Mouse (Mus musculus): Measurements from ENCODE around the gene Cdh4. TPM values are rescaled to one million over a fixed set of nuclear protein-coding genes. Genes with fewer than 3 reads are reported as not detected.

Cdh4 gene
- total RNA-seq, 2 experiments from 2014 or later: 0.79 to 0.89 TPM

DNA sequence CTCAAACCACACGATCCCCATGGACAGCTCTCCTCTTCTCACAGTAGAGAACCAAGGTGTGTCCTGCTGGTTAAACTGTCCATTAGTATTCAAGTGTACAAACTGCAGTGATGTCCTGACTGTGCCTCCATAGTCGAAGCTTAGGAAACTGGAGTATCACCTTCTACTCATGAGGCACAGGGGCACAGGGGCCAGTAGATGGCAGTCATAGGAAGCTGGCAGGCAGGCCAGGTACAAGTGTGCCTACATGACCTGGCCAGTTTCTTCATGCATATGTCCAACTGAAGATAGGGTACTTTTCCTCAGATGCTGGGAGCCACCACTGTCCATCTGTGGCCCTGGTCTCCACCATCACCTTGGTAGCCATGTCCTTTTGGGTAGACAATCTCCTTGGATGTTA is 472.0 kb downstream of the Cdh4 start:
- DNase-seq: no peak
- intact Hi-C loops (cut with DNase I): no loop called here

DNA sequence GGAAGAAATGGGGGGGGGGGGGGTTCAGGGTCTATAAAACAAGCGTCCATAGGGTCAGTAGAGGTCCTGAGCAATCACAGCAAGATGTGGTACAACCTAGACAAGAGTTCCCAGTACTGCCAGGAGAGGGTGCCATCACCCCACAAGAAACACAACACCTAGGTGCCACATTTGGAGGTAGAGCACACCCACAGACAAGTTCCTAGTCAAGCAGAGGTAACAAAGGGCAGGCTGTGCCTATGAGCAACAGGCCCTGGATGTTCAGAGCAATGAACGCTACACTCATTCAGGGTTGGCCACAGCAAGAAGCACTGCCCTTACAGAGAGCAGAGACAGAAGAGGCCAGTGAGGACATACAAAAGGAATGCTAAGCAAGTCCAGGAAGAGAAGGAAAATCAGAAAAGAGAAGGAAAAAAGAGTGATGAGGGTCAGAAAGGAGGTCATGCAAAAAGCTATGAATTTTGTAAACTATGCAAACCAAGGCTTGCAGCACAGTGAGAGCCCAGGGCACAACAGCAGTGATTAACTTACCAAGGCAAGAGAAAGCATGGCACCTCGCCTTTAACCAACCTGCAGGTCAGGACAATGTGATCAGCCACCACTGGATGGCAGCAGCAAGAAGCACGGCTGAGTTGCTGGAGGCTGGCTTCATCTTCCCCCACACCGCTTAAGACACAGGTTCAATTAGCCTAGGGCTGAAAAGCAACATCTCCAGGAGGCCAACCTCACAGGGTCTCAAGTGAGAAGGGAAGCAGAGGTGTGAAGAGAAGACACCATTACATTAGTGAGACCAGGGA is 474.8 kb downstream of the Cdh4 start:
- DNase-seq: peak; percentile 66 to 69
- intact Hi-C loops (cut with DNase I): loop anchor here (1.0 to 5.0 kb wide), 4 partner anchors 55 to 335 kb away; no protein-coding TSS in a partner anchor

DNA sequence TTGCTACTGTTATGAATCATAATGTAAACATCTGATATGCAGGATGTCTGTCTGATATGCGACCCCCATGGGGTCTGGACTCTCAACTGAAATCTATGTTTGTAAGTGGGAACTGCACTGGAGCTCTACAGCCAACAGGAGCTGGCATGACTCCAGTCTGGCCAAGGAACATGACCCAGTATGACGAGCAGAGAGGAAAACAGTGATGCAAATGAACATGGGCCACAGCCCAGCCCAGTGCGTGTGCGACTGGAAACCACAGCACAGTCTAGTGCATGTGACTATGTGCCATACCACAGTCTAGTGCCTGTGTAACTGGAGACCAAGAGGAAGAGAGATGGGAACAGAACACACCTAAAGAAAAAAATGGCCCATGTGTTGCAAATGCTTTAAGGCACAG is 477.8 kb downstream of the Cdh4 start:
- intact Hi-C loops (cut with DNase I): no loop called here

DNA sequence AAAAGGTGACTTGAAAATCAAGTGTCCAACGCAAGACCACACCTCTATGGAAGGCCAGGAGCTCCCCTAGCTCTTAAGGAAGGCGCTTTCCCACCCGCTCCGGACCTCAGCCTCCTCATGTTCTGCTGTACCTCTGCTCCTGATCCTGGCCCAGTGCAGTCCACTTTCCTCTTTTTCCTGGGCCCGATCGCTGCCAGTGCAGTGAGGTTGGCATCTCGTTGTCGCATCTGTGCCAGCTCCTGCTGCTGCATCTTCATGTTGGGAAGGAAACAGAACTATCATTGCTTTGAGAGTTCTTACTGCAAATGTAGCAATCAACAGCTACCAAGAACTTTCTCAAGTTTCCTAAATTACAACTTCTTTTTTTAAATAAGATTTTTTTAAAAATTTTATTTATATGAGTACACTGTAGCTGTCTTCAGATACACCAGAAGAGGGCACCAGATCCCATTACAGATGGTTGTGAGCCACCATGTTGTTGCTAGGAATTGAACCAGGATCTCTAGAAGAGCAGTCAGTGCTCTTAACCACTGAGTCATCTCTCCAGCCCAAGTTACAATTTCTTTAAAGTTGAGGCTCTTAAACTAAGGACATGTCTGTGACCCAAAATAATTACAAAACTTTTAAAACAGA is 478.9 kb downstream of the Cdh4 start:
- intact Hi-C loops (cut with DNase I): no loop called here
- no peak for DNase-seq

More for the DNA sequence above, 477.8 kb downstream of the Cdh4 start:
- no peak for DNase-seq

DNA sequence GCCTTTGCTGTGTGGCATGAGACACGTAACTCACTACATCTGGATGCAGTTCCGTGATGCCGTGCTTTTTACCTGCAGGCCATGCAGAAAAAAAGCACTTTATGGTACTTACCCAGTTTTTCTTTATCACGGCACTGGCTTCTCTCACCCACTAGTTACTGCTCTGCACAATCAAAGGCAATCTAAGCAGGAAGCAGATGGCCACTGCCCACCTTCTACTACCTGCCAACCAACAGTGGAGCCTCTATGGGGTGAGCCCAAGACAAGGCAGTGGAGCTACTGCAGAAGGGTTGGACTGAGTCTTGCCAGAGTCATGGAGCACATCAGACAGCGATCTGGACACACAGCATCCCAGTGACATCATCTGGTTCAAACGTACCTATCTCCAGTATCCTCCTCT is 481.8 kb downstream of the Cdh4 start:
- no peak for DNase-seq
- intact Hi-C loops (cut with DNase I): no loop called here

DNA sequence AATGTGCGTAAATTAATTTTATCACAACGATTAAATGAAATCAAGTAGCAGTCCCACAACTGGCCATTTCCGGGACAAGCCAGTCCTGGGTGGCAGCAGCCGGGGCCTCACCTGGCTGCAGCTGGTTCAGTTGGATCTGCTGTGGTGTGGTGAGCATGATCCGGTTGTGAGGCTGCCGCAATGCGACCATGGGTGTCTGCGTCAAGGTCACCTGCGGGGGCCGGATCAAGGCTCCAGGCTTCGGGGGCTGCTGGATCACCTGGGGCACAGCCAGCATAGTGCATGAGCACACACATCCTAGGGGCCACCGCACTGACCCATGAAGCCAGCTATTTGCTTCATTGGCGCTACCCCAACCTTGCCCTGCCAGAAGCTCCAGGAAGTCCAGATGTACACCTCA is 486.9 kb downstream of the Cdh4 start:
- no peak for DNase-seq
- intact Hi-C loops (cut with DNase I): no loop called here

DNA sequence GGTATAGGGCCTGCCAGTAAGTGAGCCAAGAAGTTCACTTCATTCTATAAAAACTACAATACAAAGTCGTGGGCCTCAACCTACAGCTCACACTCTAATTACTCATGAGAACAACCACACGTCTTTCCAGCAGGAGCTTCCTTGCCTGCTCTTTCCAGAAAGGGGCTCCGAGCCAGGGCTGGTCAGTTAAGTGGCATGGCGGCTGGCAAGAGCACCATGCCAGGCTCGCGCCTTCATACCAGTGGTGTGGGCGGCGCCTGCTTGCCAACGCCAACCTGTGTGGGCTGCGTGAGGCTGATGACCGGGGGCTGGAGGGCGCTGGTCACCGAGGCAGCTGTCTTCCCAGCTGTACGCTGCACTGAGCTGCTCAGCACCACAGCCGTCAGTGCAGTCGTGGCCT is 489.5 kb downstream of the Cdh4 start:
- DNase-seq: no peak
- intact Hi-C loops (cut with DNase I): no loop called here

DNA sequence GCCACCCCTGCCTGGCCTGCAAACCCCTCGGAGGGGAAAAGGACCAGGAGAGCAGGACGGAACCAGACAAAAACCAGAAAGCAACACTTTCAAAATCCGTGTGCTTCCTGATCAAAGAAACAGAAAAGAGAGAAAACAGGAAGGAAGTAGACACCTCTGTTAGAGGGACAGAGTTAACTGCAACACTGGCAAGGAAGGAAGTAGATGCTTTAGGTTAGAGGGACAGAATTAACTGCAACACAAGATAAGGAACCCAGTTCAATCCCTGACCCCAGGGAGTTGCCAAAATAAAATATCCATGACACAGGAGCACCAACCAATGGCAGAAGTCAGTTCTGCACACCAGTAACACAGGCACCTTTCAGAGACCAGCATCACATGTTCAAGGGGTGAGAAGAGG is 491.9 kb downstream of the Cdh4 start:
- intact Hi-C loops (cut with DNase I): no loop called here

DNA sequence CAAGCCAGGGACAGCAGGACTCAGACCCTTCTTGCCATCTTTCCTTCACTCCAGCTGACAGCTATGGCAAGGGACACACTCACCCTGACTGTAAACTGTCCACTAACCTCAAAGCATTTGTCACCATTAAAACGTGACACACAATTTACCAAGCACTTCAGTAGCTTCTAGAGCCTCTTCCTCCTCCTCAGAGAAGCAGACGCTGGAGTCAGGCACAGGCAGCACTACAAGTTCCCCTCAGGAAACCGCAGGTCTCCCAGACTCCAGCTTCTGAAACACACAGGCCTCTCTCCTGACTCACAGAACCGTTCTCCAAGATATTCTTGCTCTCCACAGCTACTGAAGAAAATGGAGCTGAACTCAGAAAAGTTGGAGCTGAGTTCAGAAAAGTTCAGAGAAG is 494.9 kb downstream of the Cdh4 start:
- intact Hi-C loops (cut with DNase I): no loop called here
- DNase-seq: no peak

More for the DNA sequence above, 491.9 kb downstream of the Cdh4 start:
- no peak for DNase-seq

DNA sequence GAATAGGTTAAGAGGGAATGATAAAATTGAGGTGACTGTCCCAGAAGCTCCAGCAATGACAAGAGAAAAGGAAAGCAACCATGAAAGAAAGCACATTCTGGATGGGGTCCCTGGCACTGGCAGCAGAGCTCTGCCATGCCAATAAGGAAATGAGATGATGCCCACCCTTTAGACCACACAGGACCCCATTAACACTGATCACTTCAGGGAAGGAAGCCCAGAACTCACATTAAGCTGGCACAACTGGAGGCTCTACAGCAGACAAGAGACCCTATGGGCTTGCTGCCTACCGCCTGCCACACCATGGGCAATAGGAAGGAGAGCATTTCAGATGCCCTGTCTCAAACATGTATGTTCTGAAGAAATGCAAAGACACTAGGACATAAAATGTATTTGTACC is 499.5 kb downstream of the Cdh4 start:
- intact Hi-C loops (cut with DNase I): no loop called here
- no peak for DNase-seq

DNA sequence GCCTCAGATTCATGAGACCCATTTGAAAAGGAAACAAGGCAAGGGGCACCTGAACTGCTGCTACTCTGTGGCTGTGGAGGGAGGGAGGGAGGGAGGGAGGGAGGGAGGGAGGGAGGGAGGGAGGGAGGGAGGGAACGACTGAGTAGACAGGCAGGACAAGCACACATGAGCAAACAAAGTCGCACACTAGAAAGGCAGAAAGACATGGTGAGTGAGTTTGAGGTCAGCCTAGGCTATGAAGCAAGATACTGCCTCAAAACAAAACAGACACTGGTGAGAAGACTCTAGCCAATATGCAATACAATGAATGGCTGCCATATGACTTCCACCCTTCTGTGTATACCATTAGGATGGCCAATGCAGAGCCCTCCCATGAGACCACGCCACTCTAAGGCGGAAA is 502.8 kb downstream of the Cdh4 start:
- DNase-seq: no peak
- intact Hi-C loops (cut with DNase I): no loop called here

DNA sequence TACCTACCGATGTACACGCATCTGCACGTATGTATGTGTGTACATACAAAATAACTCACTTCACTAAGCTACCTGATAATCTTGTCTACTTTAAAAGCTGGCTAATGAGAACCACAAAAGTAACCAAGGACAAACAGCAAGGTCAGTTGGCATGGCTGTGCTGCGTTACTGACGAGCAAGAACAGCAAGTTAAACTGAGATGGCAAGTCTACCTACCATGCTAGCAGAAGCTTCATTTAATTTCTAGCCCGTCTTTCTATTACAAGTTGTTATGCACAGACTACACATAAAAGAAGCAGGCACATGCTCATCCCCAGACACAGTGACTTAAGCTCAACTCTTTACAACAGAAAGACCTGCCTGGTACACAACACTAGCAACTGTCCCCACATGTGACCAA is 504.3 kb downstream of the Cdh4 start:
- no peak for DNase-seq
- intact Hi-C loops (cut with DNase I): no loop called here

DNA sequence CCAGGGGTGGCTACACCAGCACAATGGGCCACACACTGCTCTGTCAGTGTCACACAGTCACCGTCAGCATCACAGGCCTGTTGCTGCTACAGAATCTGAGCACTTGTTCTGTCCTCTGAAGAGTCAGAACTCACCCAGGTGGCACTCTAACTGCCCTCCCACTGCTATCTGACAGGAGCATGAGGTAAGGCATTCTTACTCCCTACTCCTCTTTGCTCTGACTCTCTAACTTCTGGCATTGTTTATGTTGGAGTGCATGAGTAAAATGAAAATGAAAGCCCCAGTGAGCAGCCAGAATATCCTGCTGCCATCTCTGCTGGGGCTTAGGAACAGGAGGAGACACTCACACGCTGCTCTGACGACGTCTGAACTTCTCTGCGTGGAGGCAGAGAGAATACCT is 505.4 kb downstream of the Cdh4 start:
- DNase-seq: no peak

DNA sequence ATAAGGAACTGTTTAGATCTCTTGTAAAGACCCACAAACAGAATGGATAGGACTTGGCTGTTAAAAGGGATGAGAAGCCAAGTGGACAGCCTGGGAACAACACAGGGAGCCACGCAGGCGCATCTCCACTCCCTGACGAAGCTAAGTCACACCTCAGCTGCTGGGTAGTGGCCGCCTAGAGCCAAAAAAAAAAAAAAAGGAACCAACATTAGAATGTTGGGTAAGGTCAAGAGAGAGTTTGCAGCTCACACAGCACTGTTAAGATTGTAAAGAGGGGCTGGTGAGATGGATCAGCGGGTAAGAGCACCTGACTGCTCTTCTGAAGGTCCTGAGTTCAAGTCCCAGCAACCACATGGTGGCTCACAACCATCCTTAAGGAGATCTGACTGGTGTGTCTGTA is 506.6 kb downstream of the Cdh4 start:
- intact Hi-C loops (cut with DNase I): no loop called here
- no peak for DNase-seq

More for the DNA sequence above, 505.4 kb downstream of the Cdh4 start:
- intact Hi-C loops (cut with DNase I): no loop called here

Measured in heart, postnatal 36 days (tissue).